Mouse (Mus musculus): Measurements from ENCODE around the gene Oxa1l. TPM values are rescaled to one million over a fixed set of nuclear protein-coding genes. Genes with fewer than 3 reads are reported as not detected.
A peak's percentile ranks its signal among the peaks of the same experiment; 100 is the strongest.

Oxa1l gene
- polyA plus RNA-seq, 1 experiment from 2014 or later, result 33.7 TPM

GRCm38 (mm10) chr14:54381816-54382215 lies 21.2 kb downstream of the Oxa1l start:
- no peak overlapping the region for H3K9ac ChIP-seq (ENCODE audit: low read length)
- H3K27ac ChIP-seq (ENCODE audit: low read length), result no peak overlapping the region
- WGBS, result 54% methylated on average over 10 of the region's 10 CpGs
- no peaks in the 10 kb centered on the region for H3K27me3 ChIP-seq (ENCODE audit: control insufficient read depth, insufficient read depth, low read length)
- no peaks in the 10 kb centered on the region for H3K9me3 ChIP-seq (replicated peaks; ENCODE audit: control insufficient read depth, low read length)
- H3K36me3 ChIP-seq (ENCODE audit: control insufficient read depth, insufficient read depth, low read length), result no peaks in the 10 kb centered on the region
- ATAC-seq (ENCODE audit: insufficient read depth, low FRiP score), result no peak
- peaks cover 30% of the 10 kb centered on the region for H3K4me1 ChIP-seq (ENCODE audit: control insufficient read depth, insufficient read depth, low read length)
- no peak overlapping the region for H3K4me2 ChIP-seq (ENCODE audit: low read depth, low read length)
- no peak overlapping the region for H3K4me3 ChIP-seq (replicated peaks; ENCODE audit: low read length)

- 74% methylated on average over 9 of the region's 9 CpGs for WGBS
- Histone ChIP-seq H3K27ac (ENCODE audit: low read length) (no peak overlapping the region), H3K9me3 (replicated peaks; ENCODE audit: control insufficient read depth, low read length) (no peaks in the 10 kb centered on the region), H3K36me3 (ENCODE audit: control insufficient read depth, insufficient read depth, low read length) (no peaks in the 10 kb centered on the region), H3K27me3 (ENCODE audit: control insufficient read depth, insufficient read depth, low read length) (no peaks in the 10 kb centered on the region), H3K4me2 (ENCODE audit: low read depth, low read length) (no peak overlapping the region), H3K9ac (ENCODE audit: low read length) (no peak overlapping the region), H3K4me3 (replicated peaks; ENCODE audit: low read length) (no peak overlapping the region), H3K4me1 (ENCODE audit: control insufficient read depth, insufficient read depth, low read length) (peaks cover 30% of the 10 kb centered on the region)
- ATAC-seq (ENCODE audit: insufficient read depth, low FRiP score), result no peak
Measured at GRCm38 (mm10) chr14:54382641-54383040, 22.0 kb downstream of the Oxa1l start.

GRCm38 (mm10) chr14:54383355-54383771 lies 22.7 kb downstream of the Oxa1l start:
- peak; percentile 77; the same call in 1 of the 2 replicates for ATAC-seq (ENCODE audit: insufficient read depth, low FRiP score)
- H3K4me2 ChIP-seq (ENCODE audit: low read depth, low read length), result no peak overlapping the region
- WGBS, result 40% methylated on average over 4 of the region's 4 CpGs
- H3K4me1 ChIP-seq (ENCODE audit: control insufficient read depth, insufficient read depth, low read length), result peaks cover 30% of the 10 kb centered on the region
- H3K27ac ChIP-seq (ENCODE audit: low read length), result no peak overlapping the region
- no peaks in the 10 kb centered on the region for H3K36me3 ChIP-seq (ENCODE audit: control insufficient read depth, insufficient read depth, low read length)
- H3K27me3 ChIP-seq (ENCODE audit: control insufficient read depth, insufficient read depth, low read length), result no peaks in the 10 kb centered on the region
- no peaks in the 10 kb centered on the region for H3K9me3 ChIP-seq (replicated peaks; ENCODE audit: control insufficient read depth, low read length)
- no peak overlapping the region for H3K9ac ChIP-seq (ENCODE audit: low read length)
- no peak overlapping the region for H3K4me3 ChIP-seq (replicated peaks; ENCODE audit: low read length)

- H3K36me3 ChIP-seq (ENCODE audit: control insufficient read depth, insufficient read depth, low read length), result no peaks in the 10 kb centered on the region
- no peaks in the 10 kb centered on the region for H3K27me3 ChIP-seq (ENCODE audit: control insufficient read depth, insufficient read depth, low read length)
- H3K9me3 ChIP-seq (replicated peaks; ENCODE audit: control insufficient read depth, low read length), result no peaks in the 10 kb centered on the region
- peaks cover 28% of the 10 kb centered on the region for H3K4me1 ChIP-seq (ENCODE audit: control insufficient read depth, insufficient read depth, low read length)
- no peak overlapping the region for H3K4me2 ChIP-seq (ENCODE audit: low read depth, low read length)
- no peak for ATAC-seq (ENCODE audit: insufficient read depth, low FRiP score)
- no peak overlapping the region for H3K4me3 ChIP-seq (replicated peaks; ENCODE audit: low read length)
- H3K9ac ChIP-seq (ENCODE audit: low read length), result no peak overlapping the region
- no peak overlapping the region for H3K27ac ChIP-seq (ENCODE audit: low read length)
- WGBS, result 83% methylated on average over 8 of the region's 8 CpGs
Measured at GRCm38 (mm10) chr14:54384396-54384795, 23.8 kb downstream of the Oxa1l start.

- H3K36me3 ChIP-seq (ENCODE audit: control insufficient read depth, insufficient read depth, low read length), result no peaks in the 10 kb centered on the region
- no peak overlapping the region for H3K4me3 ChIP-seq (replicated peaks; ENCODE audit: low read length)
- H3K9me3 ChIP-seq (replicated peaks; ENCODE audit: control insufficient read depth, low read length), result no peaks in the 10 kb centered on the region
- WGBS, result 75% methylated on average over 7 of the region's 7 CpGs
- no peak for ATAC-seq (ENCODE audit: insufficient read depth, low FRiP score)
- H3K4me2 ChIP-seq (ENCODE audit: low read depth, low read length), result no peak overlapping the region
- H3K9ac ChIP-seq (ENCODE audit: low read length), result no peak overlapping the region
- no peak overlapping the region for H3K27ac ChIP-seq (ENCODE audit: low read length)
- H3K27me3 ChIP-seq (ENCODE audit: control insufficient read depth, insufficient read depth, low read length), result no peaks in the 10 kb centered on the region
- H3K4me1 ChIP-seq (ENCODE audit: control insufficient read depth, insufficient read depth, low read length), result peaks cover 20% of the 10 kb centered on the region
Measured at GRCm38 (mm10) chr14:54385968-54386618, 25.5 kb downstream of the Oxa1l start.

- no peaks in the 10 kb centered on the region for H3K9me3 ChIP-seq (replicated peaks; ENCODE audit: control insufficient read depth, low read length)
- no peak overlapping the region for H3K4me2 ChIP-seq (ENCODE audit: low read depth, low read length)
- no peak overlapping the region for H3K4me3 ChIP-seq (replicated peaks; ENCODE audit: low read length)
- H3K27ac ChIP-seq (ENCODE audit: low read length), result no peak overlapping the region
- H3K4me1 ChIP-seq (ENCODE audit: control insufficient read depth, insufficient read depth, low read length), result peaks cover 13% of the 10 kb centered on the region
- WGBS, result 64% methylated on average over 6 of the region's 6 CpGs
- H3K36me3 ChIP-seq (ENCODE audit: control insufficient read depth, insufficient read depth, low read length), result no peaks in the 10 kb centered on the region
- H3K27me3 ChIP-seq (ENCODE audit: control insufficient read depth, insufficient read depth, low read length), result no peaks in the 10 kb centered on the region
- ATAC-seq (ENCODE audit: insufficient read depth, low FRiP score), result no peak
- H3K9ac ChIP-seq (ENCODE audit: low read length), result no peak overlapping the region
Measured at GRCm38 (mm10) chr14:54387546-54387945, 26.9 kb downstream of the Oxa1l start.

- H3K27ac ChIP-seq (ENCODE audit: low read length), result no peak overlapping the region
- no peak overlapping the region for H3K4me3 ChIP-seq (replicated peaks; ENCODE audit: low read length)
- H3K4me2 ChIP-seq (ENCODE audit: low read depth, low read length), result no peak overlapping the region
- ATAC-seq (ENCODE audit: insufficient read depth, low FRiP score), result no peak
- no peak overlapping the region for H3K9ac ChIP-seq (ENCODE audit: low read length)
- H3K4me1 ChIP-seq (ENCODE audit: control insufficient read depth, insufficient read depth, low read length), result no peaks in the 10 kb centered on the region
- WGBS, result 58% methylated on average over 6 of the region's 6 CpGs
- H3K36me3 ChIP-seq (ENCODE audit: control insufficient read depth, insufficient read depth, low read length), result no peaks in the 10 kb centered on the region
- H3K9me3 ChIP-seq (replicated peaks; ENCODE audit: control insufficient read depth, low read length), result no peaks in the 10 kb centered on the region; the same call in 1 of the 2 replicates
- no peaks in the 10 kb centered on the region for H3K27me3 ChIP-seq (ENCODE audit: control insufficient read depth, insufficient read depth, low read length)
Measured at GRCm38 (mm10) chr14:54390843-54391242, 30.2 kb downstream of the Oxa1l start.

- Histone ChIP-seq H3K4me3 (replicated peaks; ENCODE audit: low read length) (no peak overlapping the region), H3K4me1 (ENCODE audit: control insufficient read depth, insufficient read depth, low read length) (no peaks in the 10 kb centered on the region), H3K9me3 (replicated peaks; ENCODE audit: control insufficient read depth, low read length) (no peaks in the 10 kb centered on the region; the same call in 1 of the 2 replicates), H3K27me3 (ENCODE audit: control insufficient read depth, insufficient read depth, low read length) (no peaks in the 10 kb centered on the region), H3K4me2 (ENCODE audit: low read depth, low read length) (no peak overlapping the region), H3K9ac (ENCODE audit: low read length) (no peak overlapping the region), H3K27ac (ENCODE audit: low read length) (no peak overlapping the region), H3K36me3 (ENCODE audit: control insufficient read depth, insufficient read depth, low read length) (no peaks in the 10 kb centered on the region)
- ATAC-seq (ENCODE audit: insufficient read depth, low FRiP score), result no peak
- WGBS, result 66% methylated on average over 3 of the region's 3 CpGs
Measured at GRCm38 (mm10) chr14:54393794-54394193, 33.2 kb downstream of the Oxa1l start.

GRCm38 (mm10) chr14:54394309-54394708 lies 33.7 kb downstream of the Oxa1l start:
- Histone ChIP-seq H3K27ac (ENCODE audit: low read length) (no peak overlapping the region), H3K27me3 (ENCODE audit: control insufficient read depth, insufficient read depth, low read length) (no peaks in the 10 kb centered on the region), H3K9ac (ENCODE audit: low read length) (no peak overlapping the region), H3K9me3 (replicated peaks; ENCODE audit: control insufficient read depth, low read length) (no peaks in the 10 kb centered on the region; the same call in 1 of the 2 replicates), H3K4me2 (ENCODE audit: low read depth, low read length) (no peak overlapping the region), H3K36me3 (ENCODE audit: control insufficient read depth, insufficient read depth, low read length) (no peaks in the 10 kb centered on the region), H3K4me1 (ENCODE audit: control insufficient read depth, insufficient read depth, low read length) (0 out of 2 replicates have a peak, but pooled peaks cover 3% of the 10 kb centered on the region), H3K4me3 (replicated peaks; ENCODE audit: low read length) (no peak overlapping the region)
- ATAC-seq (ENCODE audit: insufficient read depth, low FRiP score), result no peak
